Mouse (Mus musculus) mesoderm, embryonic 11.5 days (tissue): ENCODE measurements around the gene P4hb.
A peak's percentile ranks its signal among the peaks of the same experiment; 100 is the strongest.
"Not testable (repeated sequence)": the region's sequence is repeated elsewhere in the genome, so short reads cannot be mapped to it uniquely, and the experiment has no call there.

Experiments used
- DNase-seq: peaks from one replicate; pipeline ENCODE4 v3.0.0-alpha.2; 2012; ENCODE audit warnings: low read depth, low spot score

Gene P4hb

DNA sequence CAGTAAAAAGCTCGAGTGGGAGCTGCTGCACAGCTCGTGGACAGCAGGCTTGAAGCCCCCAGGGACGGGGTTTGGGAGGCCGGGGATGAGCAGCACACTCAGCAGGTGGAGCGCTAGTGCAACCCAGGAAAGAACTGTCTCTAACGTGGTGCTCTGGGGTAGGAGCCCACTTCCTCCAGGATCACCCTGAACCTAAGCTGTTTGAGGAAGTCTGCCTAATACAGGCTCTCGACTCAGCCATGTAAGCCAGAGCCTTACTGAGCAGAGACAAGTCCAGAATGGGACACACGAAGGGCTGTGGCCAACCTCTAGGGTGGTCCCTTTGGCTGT lies 34.1 kb downstream of the P4hb start:
- DNase-seq: no peak

DNA sequence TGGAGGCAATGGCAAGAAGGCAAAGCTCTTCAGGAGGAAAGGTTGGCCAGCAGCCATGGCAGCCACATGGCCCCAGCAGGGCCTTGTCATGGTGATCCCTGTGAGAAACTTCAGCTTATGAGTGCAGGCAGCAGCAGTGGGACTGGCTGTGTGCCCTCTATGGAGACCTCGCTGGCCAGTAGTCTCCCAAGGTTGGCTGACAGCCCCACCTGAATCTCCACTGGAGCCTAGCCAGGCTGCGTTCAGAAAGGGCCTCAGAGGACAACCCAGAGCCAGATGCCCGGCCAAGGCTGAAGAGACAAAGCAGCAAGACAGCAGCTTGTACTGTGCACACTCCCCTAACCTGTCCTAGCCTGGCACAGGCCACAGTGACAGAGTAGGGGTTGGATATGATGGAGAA lies 34.6 kb downstream of the P4hb start:
- DNase-seq: no peak

DNA sequence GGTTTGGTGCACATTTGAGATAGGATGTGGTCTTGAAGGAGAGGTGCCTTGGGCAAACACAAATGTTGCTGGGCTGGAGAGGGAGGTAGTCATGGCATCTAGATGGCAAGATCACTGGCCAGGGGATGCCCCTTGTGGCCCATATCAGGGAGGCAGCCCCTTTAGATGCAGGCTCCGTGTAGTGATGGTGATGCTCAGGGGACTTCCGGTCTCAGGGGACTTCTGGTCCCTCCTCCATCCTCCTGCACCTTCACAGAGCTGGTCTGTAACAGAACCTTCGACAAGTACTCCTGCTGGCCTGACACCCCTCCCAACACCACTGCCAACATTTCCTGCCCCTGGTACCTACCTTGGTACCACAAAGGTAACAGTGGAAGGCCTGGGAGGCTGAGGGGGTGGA lies 37.2 kb downstream of the P4hb start:
- DNase-seq: no peak

DNA sequence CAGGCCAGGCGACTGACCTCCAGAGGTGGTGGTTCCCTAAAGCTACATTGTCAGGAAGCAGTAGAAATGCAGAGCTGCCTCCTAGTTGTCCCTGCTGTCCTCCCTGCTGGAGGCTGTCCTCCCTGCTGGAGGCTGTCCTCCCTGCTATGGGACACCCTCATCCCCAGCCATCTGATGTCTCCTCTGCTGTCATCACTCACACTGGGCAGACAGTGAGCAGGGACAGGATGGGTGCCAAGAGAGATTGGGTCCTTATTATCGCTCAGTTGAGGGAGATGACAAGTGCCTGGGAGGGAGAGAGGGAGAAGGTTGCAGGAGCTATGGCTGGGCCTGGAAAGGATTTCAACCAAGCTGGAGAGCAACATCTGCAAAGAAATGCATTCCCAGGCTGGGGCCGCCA lies 37.9 kb downstream of the P4hb start:
- DNase-seq: no peak

DNA sequence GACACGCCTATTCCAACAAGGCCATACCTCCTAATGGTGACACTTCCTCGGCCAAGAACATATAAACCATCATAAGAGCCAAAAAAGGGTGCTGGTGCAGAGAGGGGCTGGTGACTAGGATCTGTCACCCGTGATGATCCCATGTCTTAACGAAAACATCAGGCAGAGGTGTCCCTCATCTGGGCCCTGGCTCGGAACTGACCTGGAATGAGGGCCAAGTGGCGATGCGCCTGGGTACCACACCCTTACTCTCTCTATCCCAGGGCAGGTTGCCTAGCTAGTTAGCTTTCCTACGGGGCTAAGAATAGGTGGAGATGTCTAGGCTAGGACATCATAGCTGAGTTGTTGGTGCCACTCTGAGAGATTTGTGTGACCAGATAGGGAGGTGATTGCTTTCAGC lies 39.0 kb downstream of the P4hb start:
- DNase-seq: no peak

DNA sequence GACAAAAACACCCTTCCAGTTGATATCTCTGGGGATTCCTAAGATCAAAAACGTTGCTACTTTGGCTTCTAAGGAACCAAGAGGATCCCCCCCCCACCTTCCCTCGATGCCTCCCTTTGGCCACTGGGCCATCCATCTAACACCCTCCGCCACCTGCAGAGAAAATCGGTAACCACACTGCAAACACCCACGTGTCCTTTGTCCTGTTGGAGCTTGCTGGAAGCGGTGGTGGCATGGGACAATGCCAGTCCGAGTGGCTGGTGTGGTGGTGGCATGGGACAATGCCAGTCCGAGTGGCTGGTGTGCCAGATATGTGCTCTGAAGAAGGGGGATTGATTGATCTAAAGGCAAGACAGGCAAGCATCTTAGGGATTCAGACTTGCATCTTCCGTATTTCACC lies 41.4 kb downstream of the P4hb start:
- no peak for DNase-seq

DNA sequence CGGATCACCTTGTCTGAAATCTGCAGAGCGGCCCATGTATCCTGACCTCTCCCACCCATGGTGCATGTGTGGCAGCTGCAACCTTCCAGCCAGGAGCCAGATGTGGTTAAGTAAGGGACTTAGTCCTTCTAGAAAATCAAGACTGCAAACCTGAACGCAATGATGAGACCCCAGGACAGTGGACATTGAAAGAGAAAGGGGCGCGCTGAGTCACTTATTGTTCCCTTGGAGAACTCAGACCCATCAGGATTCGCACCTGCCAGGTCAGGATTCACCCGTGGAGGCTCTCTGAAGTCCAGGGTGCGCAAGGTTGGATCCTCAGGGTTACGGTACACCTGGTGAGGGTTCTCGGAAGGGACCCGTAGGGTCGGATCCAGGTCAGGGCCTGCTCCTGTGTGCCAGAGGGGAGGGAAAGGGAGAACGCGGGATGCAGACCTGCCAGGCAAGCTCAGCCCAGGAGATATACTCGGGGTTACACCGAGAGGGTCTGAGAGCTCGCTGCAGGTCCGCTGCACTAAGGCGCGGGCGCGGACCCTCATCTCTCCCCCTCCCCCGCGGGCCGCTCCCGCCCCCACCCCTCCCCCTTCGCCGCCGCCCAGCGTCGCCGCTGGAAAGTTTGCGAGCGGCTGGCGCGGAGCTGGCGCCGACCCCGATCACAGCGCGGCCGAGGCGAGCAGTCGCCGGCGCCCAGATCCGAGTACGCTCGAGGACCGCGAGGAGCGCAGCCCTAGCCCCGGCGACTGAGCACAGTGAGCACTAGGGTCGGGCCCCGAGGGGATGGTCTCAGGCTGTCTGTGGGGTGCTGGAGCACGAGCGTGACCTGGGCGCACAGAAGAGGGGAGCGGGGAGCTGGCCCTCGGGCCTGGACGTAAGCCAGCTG lies 42.7 kb downstream of the P4hb start, which contains the start of gene Gcgr:
Gcgr (plus strand) TSS at position 615 of the 880 bp plus-strand sequence.
- DNase-seq: peak; percentile 17

DNA sequence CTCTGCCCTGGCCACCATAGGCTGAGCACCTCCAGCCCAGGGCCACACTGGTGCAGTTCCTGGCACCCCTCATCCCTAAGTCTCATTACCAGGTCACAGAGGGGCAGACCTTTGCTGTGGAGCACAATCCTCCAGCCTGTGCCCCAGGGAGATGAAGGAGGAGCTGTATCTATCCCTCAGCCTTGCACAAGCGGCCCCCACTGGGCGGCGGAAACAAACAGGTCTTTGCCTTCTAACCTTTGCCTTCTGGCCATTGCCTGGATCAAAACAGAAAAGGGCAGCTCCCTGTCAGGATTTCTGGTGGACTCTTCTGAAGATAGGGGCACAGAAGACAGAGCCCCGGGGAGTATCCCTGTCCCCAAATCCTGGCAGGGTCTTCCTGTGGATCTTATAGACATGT lies 44.1 kb downstream of the P4hb start:
- no peak for DNase-seq

DNA sequence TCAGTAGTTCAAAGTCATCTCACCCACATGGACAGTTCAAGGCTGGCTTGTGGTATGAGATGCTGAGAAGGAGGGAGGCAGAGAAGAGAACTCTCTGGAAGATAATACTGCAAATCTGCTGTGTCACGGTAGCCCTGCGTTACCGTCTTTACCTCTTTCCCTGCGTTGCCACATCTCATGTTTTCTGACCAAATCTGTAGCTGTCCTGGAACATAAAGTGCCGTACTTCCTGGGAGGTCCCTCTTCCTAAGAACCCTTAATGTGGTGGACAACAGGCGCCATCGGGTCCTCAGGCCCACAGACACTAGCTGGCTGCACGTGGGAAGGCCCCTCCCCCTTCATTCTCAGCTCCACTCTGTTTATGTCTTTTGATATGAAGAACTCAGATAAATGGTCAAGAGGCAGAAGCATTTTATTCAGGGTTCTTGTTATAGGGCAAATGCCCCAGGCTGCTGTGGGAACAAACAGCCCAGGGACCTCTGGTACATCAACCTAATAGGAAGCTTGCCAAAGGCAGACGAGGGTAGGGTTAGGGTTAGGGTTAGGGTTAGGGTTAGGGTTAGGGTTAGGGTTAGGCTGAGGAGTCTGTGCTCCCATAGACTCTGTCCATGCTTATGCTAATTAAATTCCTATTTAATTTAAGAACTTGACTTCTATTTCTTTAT lies 45.2 kb downstream of the P4hb start:
- DNase-seq: no peak

DNA sequence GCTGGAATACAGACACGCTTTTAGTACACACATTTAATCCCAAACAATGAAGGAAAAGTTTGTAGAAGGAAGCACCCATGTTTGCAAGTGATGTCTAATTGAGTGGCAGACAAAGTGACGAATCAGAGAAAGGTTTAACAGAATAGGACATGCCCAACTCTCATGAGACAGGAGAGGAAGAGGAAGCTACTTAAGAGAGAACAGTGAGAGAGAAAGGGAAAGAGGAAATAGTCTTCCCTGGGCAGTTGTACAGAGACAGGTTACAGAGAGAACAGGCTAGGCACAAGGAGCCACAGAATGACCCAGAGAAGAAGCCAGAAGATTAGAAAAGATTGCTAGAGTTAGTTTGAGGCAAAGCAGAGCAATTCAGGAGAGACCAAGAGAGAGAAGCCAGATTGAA lies 47.1 kb downstream of the P4hb start:
- no peak for DNase-seq

DNA sequence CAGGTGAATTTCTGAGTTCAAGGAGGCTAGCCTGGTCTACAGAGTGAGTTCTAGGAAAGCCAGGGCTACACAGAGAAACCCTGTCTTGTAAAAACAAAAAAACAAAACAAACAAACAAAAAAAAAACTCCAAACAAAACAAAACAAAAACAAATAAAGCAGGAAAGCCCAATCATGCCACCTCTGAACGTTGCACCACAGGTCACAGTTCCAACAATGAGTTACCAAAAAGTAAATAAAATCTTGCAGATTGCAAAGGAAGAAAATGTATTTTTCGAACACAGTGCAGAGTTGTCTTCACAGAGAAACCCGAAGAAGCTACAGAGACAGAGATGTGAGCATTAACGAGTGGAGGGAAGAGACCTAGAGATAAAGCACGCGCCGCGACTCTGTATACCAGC lies 50.5 kb downstream of the P4hb start:
- DNase-seq: no peak

DNA sequence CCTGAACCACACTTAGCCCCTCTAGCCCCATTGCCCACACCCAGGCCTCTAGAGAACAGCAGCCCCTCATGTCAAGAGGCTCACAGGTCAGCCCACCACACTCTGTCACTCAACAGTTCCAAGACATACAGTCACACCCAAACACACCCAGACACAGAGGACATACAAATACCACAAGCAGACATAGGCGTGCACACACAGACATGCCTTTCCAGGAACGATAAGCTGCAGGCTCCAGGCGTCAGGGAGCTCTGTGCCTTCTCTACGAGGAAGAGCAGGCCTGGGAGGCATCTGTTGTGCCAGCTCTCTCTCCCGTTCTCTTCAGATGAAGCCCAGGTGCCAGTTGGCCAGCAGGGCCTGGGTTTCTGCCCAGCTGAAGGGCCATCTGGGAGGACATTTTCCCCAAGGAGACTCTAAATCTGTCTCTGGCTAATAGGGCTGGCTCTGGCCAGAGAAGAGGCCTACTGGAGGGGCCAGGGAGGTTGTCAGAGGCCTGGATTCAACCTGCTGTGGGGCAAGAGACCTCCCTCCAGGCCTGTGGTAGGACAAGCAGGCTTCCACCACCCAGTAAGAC lies 52.0 kb downstream of the P4hb start:
- DNase-seq: no peak

DNA sequence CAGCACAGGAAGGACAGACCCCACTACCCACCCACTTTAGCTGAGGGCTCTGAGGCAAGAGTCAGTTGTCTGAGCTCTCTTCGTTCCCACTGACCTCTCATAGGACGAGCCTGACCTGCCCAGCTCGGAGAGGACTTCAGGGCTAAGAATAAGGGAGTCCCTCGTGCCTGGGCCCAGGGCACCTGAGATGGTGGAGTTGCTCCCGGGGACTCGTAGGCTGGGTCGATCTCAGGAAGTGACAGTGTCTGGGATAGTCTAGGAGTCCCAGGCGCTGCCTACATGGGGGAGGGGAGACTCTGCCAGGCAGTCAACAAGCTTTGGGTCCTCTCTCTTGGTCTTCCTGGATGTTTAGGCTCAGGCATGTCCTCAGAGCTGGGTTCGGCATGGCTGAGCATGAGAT lies 52.6 kb downstream of the P4hb start:
- DNase-seq: no peak

DNA sequence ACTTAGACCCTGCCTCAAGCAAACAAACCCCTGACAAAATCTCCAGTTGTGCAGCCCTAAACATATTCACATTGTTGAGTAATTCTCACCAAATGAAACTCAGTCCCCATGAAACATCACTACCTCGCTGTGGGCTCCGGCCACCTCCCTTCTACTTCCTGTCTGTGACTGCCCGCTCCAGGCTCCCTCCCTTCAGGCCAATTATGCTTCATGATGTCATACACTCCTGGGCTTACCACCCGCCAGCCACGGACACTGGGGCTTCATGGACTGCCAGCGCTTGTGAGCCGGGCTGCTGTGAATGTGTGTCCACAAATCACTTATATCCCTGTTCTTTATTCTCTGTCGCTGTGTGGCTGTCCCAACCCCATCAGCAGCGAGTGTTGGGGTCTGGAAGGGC lies 53.3 kb downstream of the P4hb start:
- peak; percentile 28 for DNase-seq

DNA sequence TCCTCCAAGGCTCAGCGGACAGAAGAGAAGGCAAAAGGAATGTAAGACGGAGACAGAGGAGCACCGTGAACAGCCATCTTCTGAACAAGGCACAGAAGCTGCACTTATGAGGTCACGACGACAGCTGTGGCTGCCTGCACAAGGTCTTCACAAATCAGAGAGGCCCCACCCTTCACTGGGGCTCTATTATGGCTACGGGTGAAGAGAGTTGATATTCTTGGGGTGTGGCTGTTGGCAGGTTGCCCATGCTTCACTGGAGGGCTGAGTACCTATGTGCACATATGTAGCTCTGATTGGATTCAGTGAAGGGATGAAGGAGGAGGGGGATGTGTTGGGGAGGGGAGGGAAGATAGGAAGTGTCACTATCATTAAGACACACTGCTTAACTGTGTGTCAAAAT lies 54.5 kb downstream of the P4hb start:
- DNase-seq: no peak

DNA sequence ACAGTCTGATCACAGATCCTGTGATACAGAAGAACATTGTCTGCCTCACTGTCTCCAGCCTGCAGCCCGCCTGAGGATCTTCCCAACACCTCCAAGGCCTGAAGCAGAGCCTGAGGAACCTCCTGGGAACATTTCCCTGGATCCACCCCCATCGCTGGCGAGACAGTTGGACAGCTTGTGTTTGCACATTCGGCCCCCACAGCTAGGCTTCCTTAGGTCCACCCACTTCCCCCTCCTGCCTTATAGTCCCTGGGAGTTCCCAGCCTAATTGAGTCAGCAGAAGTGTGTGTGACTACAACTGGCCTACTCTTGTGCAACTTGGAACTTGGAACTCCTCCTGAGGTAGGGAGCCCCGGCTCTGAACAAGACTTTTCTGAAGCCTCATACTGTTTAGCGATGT lies 55.0 kb downstream of the P4hb start:
- no peak for DNase-seq

DNA sequence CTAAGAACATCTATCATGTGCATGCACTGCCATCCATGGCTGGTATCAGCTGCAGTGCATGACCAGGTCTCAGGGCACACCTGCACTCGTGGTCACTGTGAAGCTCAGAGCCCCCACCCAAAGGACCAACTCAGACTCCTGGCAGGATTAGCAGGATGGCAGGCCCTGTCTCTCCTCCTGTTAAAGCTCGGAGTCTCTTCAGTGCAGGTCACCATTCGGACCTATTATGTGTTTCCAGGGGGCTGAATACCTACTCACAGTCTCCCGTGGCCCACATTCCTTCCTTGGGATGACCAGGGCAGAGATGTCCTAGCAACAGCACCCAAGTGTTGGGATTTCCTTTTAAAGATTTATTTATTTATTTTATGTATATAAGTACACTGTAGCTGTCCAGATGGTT lies 55.9 kb downstream of the P4hb start:
- no peak for DNase-seq

DNA sequence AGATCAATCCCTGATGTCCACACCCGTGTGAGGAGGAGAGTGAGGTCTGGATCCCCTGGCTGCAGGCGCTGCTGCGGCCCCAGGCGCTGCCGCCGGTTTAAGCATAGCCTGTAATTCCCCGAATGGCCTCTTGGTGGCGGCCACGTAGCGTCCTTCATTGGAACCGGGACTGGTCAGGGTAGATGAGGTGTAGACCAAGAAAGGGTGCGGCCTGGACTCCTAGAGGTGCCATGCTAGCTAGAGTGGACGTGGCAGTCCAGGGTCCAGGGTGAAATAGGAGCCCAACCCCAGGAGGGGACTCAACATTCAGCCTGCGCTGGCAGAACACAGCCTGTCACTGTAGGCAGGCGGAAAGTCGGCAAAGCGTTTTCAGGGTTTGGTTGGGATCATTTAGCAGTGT lies 57.4 kb downstream of the P4hb start:
- peak; percentile 83 for DNase-seq

DNA sequence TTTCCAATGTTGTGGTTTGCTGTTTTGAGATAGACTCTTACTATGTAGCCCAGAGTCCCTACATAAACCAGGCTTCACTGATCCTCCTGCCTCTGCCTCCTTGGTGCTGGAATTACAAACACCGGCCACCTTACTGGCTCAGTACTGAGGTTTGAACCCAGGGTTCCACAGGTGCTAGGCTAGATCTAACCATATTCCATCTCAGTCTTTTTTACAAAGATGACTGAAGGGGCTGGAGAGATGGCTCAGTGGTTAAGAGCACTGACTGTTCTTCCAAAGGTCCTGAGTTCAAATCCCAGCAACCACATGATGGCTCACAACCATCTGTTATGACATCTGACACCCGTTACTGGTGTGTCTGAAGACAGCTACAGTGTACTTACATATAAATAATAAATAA lies 58.8 kb downstream of the P4hb start:
- DNase-seq: not testable (repeated sequence)

DNA sequence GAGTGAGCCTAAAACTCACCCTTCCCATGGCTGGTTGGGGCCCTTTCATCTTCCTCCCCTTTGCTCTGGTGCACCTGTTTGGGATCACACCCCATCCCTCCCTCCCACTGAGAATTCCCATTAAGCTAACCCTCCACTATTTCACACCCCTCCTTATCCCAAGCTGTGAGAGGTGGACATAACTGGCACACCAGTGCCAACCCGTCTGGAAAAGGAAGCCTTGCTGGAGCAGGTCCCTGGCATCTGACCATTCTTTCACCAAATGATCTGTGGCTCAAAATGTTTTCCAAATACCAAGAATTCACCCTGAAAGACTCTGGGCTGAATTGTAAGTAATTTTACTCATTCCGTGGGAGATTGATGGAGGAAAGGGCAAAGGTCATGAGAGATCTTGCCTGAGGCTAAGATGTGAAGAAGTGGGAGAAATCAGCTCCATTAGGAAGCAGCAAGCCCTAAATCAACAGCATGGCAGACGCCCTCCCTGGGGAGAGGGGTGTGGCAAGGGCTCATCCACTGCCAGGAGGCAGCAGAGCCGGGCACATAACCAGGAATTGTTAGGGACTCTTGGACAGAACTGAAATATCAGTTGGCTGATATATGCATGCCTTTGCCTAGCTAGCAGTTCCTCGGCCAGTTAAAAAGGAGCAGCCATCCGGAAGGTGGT lies 60.1 kb downstream of the P4hb start:
- DNase-seq: peak; percentile 83

DNA sequence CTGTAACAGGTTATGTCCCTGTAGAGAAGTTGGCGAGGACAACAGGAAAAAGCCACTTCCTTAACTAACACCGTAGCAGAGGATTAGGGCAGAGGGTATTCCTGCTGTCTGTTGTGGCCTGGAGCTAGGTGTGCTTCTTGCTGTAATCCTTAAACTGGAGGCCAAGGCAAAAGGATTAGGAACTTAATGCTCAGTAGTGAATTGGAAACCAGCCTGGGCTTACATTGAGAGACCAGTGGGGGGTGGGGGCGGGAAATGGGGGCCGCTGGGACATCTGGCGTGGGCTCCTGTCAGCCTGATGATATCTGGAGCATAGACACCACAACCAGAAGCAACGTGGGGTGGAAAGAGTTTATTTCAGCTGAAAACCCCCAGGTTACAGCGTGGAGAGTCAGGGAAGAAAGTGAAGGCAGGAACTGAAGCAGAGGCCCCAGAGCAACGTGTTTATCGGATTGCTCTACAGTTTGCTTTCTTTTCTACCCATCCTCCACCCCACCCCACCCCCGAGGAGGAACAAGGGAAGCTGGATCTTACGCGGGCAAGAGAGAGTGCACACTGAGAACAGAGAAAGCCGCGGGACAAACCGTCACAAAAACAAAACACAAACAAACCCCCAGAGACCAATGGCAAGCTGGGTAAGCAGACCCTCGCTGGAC lies 62.5 kb downstream of the P4hb start:
- peak; percentile 26 for DNase-seq
